Mouse (Mus musculus): ENCODE results near the gene Fcer1g. TPM values are rescaled to one million over a fixed set of nuclear protein-coding genes. Genes with fewer than 3 reads are reported as not detected.

Fcer1g gene
- total RNA-seq, 1 experiment from 2014 or later: 875 TPM

- peak; percentile 89 for ATAC-seq (replicated peaks; ENCODE audit: insufficient number of reproducible peaks, low FRiP score, low TSS enrichment, poor library complexity, severe bottlenecking)
Measured at GRCm38 (mm10) chr1:171269848-171270572, 35.8 kb upstream of the Fcer1g start, which contains the start of gene B4galt3. Gene B4galt3 (plus strand): TSS chr1:171270328.

GRCm38 (mm10) chr1:171268341-171268740 is 34.2 kb upstream of the Fcer1g start:
- no peak for ATAC-seq (replicated peaks; ENCODE audit: insufficient number of reproducible peaks, low FRiP score, low TSS enrichment, poor library complexity, severe bottlenecking)

GRCm38 (mm10) chr1:171265971-171266744 is 32.0 kb upstream of the Fcer1g start:
- no peak for ATAC-seq (replicated peaks; ENCODE audit: insufficient number of reproducible peaks, low FRiP score, low TSS enrichment, poor library complexity, severe bottlenecking)

- no peak for ATAC-seq (replicated peaks; ENCODE audit: insufficient number of reproducible peaks, low FRiP score, low TSS enrichment, poor library complexity, severe bottlenecking)
Measured at GRCm38 (mm10) chr1:171263666-171264461, 29.7 kb upstream of the Fcer1g start.

- ATAC-seq (replicated peaks; ENCODE audit: insufficient number of reproducible peaks, low FRiP score, low TSS enrichment, poor library complexity, severe bottlenecking): no peak
Measured at GRCm38 (mm10) chr1:171263185-171263611, 29.0 kb upstream of the Fcer1g start.

- ATAC-seq (replicated peaks; ENCODE audit: insufficient number of reproducible peaks, low FRiP score, low TSS enrichment, poor library complexity, severe bottlenecking): peak; percentile 23; the same call in 1 of the 2 replicates
Measured at GRCm38 (mm10) chr1:171262594-171263130, 28.5 kb upstream of the Fcer1g start.

GRCm38 (mm10) chr1:171260316-171260715 is 26.2 kb upstream of the Fcer1g start:
- no peak for ATAC-seq (replicated peaks; ENCODE audit: insufficient number of reproducible peaks, low FRiP score, low TSS enrichment, poor library complexity, severe bottlenecking)

GRCm38 (mm10) chr1:171258921-171259320 is 24.8 kb upstream of the Fcer1g start:
- no peak for ATAC-seq (replicated peaks; ENCODE audit: insufficient number of reproducible peaks, low FRiP score, low TSS enrichment, poor library complexity, severe bottlenecking)

- ATAC-seq (replicated peaks; ENCODE audit: insufficient number of reproducible peaks, low FRiP score, low TSS enrichment, poor library complexity, severe bottlenecking): no peak
Measured at GRCm38 (mm10) chr1:171257781-171258180, 23.6 kb upstream of the Fcer1g start.

- ATAC-seq (replicated peaks; ENCODE audit: insufficient number of reproducible peaks, low FRiP score, low TSS enrichment, poor library complexity, severe bottlenecking): peak; percentile 44; the same call in 1 of the 2 replicates
Measured at GRCm38 (mm10) chr1:171256937-171257548, 22.9 kb upstream of the Fcer1g start.

DNA sequence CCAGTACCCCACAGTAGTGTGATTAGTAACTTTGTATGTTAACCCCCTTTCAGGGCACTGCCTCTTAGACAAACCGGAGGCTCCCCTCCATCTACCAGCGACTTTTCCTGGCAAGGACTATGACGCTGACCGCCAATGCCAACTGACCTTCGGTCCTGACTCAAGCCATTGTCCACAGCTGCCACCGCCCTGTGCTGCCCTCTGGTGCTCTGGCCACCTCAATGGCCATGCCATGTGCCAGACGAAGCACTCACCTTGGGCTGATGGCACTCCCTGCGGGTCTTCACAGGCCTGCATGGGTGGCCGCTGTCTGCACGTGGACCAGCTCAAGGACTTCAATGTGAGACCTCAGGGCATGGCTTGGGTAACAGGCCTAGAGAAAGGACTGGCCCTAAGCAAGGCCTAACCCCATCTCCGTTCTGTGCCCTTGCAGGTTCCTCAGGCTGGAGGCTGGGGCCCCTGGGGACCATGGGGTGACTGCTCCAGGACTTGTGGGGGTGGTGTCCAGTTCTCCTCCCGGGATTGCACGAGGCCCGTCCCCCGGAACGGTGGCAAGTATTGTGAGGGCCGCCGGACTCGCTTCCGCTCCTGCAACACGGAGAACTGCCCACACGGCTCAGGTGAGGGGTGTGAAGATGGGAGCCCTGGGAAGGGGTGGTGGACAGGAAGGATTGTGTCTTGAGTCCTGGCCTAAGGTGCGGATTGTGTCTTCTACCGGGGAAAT is 22.1 kb upstream of the Fcer1g start:
- no peak for ATAC-seq (replicated peaks; ENCODE audit: insufficient number of reproducible peaks, low FRiP score, low TSS enrichment, poor library complexity, severe bottlenecking)

GRCm38 (mm10) chr1:171252415-171252814 is 18.2 kb upstream of the Fcer1g start:
- ATAC-seq (replicated peaks; ENCODE audit: insufficient number of reproducible peaks, low FRiP score, low TSS enrichment, poor library complexity, severe bottlenecking): no peak

DNA sequence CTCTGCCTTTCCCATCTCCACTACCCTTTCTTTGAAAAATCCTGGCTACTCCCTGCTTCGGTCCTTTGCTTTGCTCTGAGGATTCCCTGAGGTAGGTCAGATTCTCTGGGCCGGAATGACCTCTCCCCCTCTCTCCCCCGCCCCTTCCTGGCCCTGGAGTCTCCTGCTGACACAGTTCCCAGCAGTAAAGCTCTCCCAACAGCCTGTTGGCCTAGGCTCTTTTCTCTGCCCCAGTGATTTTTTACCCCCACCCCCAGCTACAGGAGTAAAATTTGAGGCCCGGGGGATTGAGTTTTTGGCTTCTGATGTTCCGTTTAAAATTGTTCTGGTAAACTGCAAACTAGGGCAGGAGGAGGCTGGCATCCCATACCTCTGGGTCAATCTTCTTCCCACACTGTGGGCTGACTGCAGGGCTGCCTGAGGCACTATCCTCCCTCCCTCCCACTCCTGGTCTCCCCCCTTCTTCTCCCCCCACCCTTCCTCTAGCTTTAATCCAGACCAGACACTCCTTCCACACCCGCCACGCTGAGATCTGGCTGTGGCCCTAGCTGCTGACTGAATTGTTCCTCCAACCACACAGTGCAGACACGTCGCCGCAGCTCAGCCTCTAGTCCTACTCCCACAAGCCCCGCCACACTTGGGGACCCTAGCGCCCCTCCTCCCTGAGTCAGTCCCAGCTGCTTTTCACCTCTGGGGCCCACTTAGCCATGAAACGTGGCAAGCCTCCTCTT is 17.6 kb upstream of the Fcer1g start:
- ATAC-seq (replicated peaks; ENCODE audit: insufficient number of reproducible peaks, low FRiP score, low TSS enrichment, poor library complexity, severe bottlenecking): no peak

DNA sequence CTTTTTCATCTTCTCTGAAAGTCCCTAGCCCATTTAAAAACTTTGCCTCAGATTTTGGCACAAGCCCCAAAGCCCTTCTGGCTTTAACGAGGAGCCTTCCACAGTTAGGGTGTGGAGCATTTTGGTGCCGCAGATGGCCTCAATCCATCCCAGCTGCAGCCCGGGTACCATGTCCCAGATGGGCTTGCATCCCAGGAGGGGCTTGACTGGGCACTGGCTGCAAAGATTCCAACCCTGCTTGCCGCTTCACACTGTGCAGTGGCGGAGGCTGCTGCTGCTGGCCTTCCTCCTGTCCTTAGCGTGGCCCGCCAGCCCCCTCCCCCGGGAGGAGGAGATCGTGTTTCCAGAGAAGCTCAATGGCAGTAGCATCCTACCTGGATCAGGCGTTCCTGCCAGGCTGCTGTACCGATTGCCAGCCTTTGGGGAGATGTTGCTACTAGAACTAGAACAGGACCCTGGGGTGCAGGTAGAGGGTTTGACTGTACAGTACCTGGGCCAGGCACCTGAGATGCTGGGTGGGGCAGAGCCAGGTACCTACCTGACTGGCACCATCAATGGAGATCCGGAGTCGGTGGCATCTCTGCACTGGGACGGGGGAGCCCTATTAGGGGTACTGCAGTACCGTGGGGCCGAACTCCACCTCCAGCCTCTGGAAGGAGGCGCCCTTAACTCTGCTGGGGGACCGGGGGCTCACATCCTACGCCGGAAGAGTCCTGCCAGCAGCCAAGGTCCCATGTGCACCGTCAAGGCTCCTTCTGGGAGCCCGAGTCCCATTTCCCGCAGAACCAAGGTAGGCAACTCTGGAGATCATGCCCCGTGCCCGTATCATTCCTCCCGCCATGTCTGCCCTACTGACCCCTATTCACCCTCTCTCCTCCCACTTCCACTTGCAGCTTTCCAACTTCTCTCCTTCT is 16.8 kb upstream of the Fcer1g start, which contains the start of gene Ndufs2:
Gene Ndufs2, minus strand, starts transcription at position 709 of the 914 bp plus-strand sequence.
- no peak for ATAC-seq (replicated peaks; ENCODE audit: insufficient number of reproducible peaks, low FRiP score, low TSS enrichment, poor library complexity, severe bottlenecking)

DNA sequence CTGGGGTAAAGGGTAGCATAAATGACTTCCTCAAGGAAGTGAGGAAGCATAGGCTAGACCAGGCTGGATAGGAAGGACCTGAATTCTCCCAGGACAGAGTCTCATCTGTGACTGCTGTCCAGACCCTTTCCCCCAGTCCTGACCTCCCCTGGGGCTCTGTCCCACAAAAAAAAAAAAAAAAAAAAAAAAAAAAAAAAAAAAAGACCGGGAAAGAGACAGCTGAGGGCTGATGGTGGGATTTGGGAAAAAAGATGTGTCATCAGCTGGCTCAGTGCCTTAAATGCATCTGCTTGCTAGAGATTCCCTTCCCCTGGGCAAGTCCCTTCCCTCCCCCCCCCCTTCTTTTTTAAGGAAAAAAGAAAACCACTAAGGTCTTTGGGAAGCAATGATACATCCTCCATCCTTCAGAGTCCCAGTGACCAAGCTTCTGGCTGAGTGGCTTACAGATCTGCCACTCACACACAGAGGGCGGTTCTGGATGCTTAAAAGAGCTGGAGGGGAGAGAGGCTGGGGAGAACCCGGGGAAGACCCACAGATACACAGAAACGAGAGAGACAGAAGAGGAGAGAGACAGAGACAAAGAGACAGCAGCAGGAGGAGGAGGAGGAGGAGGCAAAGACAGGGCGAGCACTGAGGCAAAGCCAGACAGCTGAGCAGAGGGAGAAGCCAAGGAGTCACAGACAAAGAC is 15.9 kb upstream of the Fcer1g start, which contains the start of gene Adamts4:
Gene Adamts4, plus strand, starts transcription at position 509 of the 688 bp plus-strand sequence.
- ATAC-seq (replicated peaks; ENCODE audit: insufficient number of reproducible peaks, low FRiP score, low TSS enrichment, poor library complexity, severe bottlenecking): no peak

Measured in monocyte, adult 5-6 weeks (primary cell).